Mouse (Mus musculus) ES-E14 (cell line): ENCODE results near the gene Cd3eap.

Source experiments
- HCFC1 ChIP-seq: IDR thresholded peaks from 2 replicates; pipeline ENCODE4 v1.6.1; 2012; ENCODE audit warnings: low read length, inconsistent platforms, borderline replicate concordance; ENCODE audit not compliant: insufficient read depth
- MAFK ChIP-seq: IDR thresholded peaks from 2 replicates; pipeline ENCODE4 v1.6.1; 2014; ENCODE audit warnings: mild to moderate bottlenecking, low read depth, low read length, inconsistent platforms; ENCODE audit not compliant: insufficient read depth
- ZNF384 ChIP-seq: IDR thresholded peaks from 2 replicates; pipeline ENCODE4 v1.6.1; 2012; ENCODE audit warnings: low read depth, low read length, inconsistent platforms

- TF ChIP-seq ZNF384: no peak
- TF ChIP-seq HCFC1: no peak
- TF ChIP-seq MAFK: no peak
Observed at GRCm38 (mm10) chr7:19399496-19400280, 40.4 kb upstream of the Cd3eap start.
